Mouse (Mus musculus): ENCODE data around the gene Lbhd1. TPM values are rescaled to one million over a fixed set of nuclear protein-coding genes. Genes with fewer than 3 reads are reported as not detected.
"Not testable (repeated sequence)": the region's sequence is repeated elsewhere in the genome, so short reads cannot be mapped to it uniquely, and the experiment has no call there.

Lbhd1 gene
- polyA plus RNA-seq, 1 experiment = 0.01 TPM

GRCm38 (mm10) chr19:8888511-8889385 lies 5.2 kb downstream of the Lbhd1 start, which contains the start of the genes 1810009A15Rik and Gm49416:
Gene 1810009A15Rik (plus strand): TSS chr19:8888853.
Gene Gm49416 (plus strand): TSS chr19:8888926.
- no peak for TF ChIP-seq TAL1 (IDR thresholded peaks at IDR 0.05; ENCODE audit: low read length)
- TF ChIP-seq GATA1 (IDR thresholded peaks at IDR 0.05; ENCODE audit: low read length) = no peak
- peaks cover 20% of the 10 kb centered on the region for H3K36me3 ChIP-seq (ENCODE audit: control insufficient read depth)
- H3K4me3 ChIP-seq (replicated peaks) = peak within 1 kb of the TSS; percentile 72
- no peaks in the 10 kb centered on the region for H3K9me3 ChIP-seq (ENCODE audit: control insufficient read depth, low read length)
- peaks cover 63% of the 10 kb centered on the region for H3K4me1 ChIP-seq (ENCODE audit: control insufficient read depth)
- H3K27me3 ChIP-seq (ENCODE audit: control insufficient read depth) = no peaks in the 10 kb centered on the region

- peak within 1 kb of the TSS; percentile 85 for H3K4me3 ChIP-seq (replicated peaks)
- H3K36me3 ChIP-seq (ENCODE audit: control insufficient read depth) = peaks cover 53% of the 10 kb centered on the region
- H3K4me1 ChIP-seq (ENCODE audit: control insufficient read depth) = peaks cover 81% of the 10 kb centered on the region
- peaks cover 3% of the 10 kb centered on the region; the same call in 1 of the 2 replicates for H3K9me3 ChIP-seq (ENCODE audit: control insufficient read depth, low read length)
- TF ChIP-seq TAL1 (IDR thresholded peaks at IDR 0.05; ENCODE audit: low read length) = no peak
- no peak for TF ChIP-seq GATA1 (IDR thresholded peaks at IDR 0.05; ENCODE audit: low read length)
- no peaks in the 10 kb centered on the region for H3K27me3 ChIP-seq (ENCODE audit: control insufficient read depth)
Observed at GRCm38 (mm10) chr19:8892829-8893766, 9.6 kb downstream of the Lbhd1 start, which contains the start of gene Ints5. Gene Ints5 (plus strand): TSS chr19:8893005.

DNA sequence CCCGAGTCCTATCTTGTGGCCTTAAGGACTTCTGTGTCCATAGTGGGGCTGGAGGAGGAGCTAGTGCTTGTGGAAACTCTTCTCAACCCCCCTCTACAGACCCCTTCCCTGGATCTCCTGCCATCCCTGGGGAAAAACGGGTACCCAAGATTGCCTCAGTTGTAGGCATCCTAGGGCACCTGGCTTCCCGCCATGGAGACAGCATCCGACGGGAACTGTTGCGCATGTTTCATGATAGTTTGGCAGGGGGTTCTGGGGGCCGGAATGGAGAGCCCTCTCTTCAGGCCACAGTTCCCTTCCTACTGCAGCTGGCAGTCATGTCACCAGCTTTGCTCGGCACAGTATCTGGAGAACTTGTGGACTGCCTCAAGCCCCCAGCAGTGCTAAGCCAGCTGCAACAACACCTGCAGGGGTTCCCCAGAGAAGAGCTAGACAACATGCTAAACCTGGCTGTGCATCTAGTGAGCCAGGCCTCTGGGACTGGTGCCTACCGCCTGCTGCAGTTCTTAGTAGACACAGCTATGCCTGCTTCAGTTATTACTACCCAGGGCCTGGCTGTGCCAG lies 11.9 kb downstream of the Lbhd1 start:
- no peak overlapping the region for H3K4me3 ChIP-seq (replicated peaks)
- H3K4me1 ChIP-seq (ENCODE audit: control insufficient read depth) = peaks cover 84% of the 10 kb centered on the region
- H3K36me3 ChIP-seq (ENCODE audit: control insufficient read depth) = peaks cover 56% of the 10 kb centered on the region

GRCm38 (mm10) chr19:8896231-8896630 lies 12.7 kb downstream of the Lbhd1 start:
- Histone ChIP-seq H3K4me1 (ENCODE audit: control insufficient read depth) (peaks cover 81% of the 10 kb centered on the region), H3K36me3 (ENCODE audit: control insufficient read depth) (peaks cover 56% of the 10 kb centered on the region)
- H3K9me3 ChIP-seq (ENCODE audit: control insufficient read depth, low read length); H3K4me3 ChIP-seq (replicated peaks); H3K27me3 ChIP-seq (ENCODE audit: control insufficient read depth): not testable (repeated sequence)

More for the DNA sequence above, 11.9 kb downstream of the Lbhd1 start:
- Histone ChIP-seq H3K27me3 (ENCODE audit: control insufficient read depth) (no peaks in the 10 kb centered on the region), H3K9me3 (ENCODE audit: control insufficient read depth, low read length) (peaks cover 3% of the 10 kb centered on the region; the same call in 1 of the 2 replicates)
- no peak for TF ChIP-seq TAL1 (IDR thresholded peaks at IDR 0.05; ENCODE audit: low read length)
- no peak for TF ChIP-seq GATA1 (IDR thresholded peaks at IDR 0.05; ENCODE audit: low read length)

DNA sequence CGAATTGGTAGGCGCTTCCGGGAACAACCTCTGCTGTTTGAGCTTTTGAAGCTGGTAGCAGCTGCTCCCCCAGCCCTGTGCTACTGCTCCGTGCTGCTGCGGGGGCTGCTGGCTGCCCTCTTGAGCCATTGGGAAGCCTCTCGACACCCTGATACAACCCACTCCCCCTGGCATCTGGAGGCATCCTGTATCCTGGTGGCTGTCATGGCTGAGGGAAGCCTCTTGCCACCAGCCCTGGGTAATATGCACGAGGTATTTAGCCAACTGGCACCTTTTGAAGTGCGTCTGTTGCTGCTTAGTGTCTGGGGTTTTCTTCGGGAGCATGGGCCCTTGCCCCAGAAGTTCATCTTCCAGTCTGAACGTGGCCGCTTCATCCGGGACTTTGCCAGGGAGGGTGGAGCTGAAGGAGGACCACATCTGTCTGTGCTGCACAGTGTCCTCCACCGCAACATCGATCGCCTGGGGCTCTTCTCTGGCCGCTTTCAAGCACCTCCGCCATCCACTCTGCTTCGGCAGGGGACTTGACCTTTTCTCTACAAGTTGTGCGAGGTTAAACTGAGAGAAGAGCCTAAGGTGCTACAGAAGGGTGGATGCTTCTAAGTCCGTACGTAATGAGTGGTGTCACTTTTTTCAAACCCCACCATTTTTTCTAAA lies 13.8 kb downstream of the Lbhd1 start:
- Histone ChIP-seq H3K4me1 (ENCODE audit: control insufficient read depth) (peaks cover 74% of the 10 kb centered on the region), H3K4me3 (replicated peaks) (peak overlapping the region; percentile 70), H3K36me3 (ENCODE audit: control insufficient read depth) (peaks cover 61% of the 10 kb centered on the region)
- H3K9me3 ChIP-seq (ENCODE audit: control insufficient read depth, low read length); H3K27me3 ChIP-seq (ENCODE audit: control insufficient read depth): not testable (repeated sequence)

DNA sequence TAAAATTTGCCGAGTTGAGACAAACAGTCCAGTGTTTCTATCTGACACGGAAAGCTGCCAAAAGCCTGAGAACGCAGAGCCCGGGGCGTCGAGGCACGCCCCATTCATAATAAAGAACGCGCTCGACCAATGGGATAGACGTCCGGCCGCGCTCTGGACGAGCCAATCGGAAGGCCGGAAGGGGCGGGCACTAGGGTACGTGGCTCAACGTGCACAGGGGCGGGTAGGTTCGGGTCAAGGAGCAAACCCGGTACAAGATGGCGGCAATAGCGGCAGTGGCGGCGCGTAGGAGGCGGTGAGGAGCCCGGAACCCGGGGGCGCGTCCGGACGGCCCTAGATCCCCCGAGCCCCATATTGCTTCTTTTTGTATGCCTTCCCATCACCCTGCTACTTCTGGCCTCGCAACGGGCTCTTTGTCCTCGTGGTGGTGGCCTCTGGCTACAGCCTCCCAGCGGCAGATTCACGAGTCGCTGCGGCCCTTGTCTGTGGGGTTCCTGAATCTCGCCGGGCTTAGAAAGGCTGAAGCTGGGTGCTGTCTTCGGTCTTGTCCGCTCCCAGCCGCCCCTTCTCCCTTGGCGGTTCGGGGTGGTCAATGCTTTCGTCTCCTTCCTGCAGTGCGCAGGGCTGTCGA lies 14.4 kb downstream of the Lbhd1 start, which contains the start of gene Ganab:
Ganab (plus strand) TSS at position 207 of the 631 bp plus-strand sequence.
- Histone ChIP-seq H3K4me1 (ENCODE audit: control insufficient read depth) (peaks cover 70% of the 10 kb centered on the region), H3K4me3 (replicated peaks) (peak within 1 kb of the TSS; percentile 70), H3K9me3 (ENCODE audit: control insufficient read depth, low read length) (peaks cover 3% of the 10 kb centered on the region; the same call in 1 of the 2 replicates), H3K36me3 (ENCODE audit: control insufficient read depth) (peaks cover 68% of the 10 kb centered on the region), H3K27me3 (ENCODE audit: control insufficient read depth) (no peaks in the 10 kb centered on the region)
- TF ChIP-seq TAL1 (IDR thresholded peaks at IDR 0.05; ENCODE audit: low read length) = no peak
- no peak for TF ChIP-seq GATA1 (IDR thresholded peaks at IDR 0.05; ENCODE audit: low read length)

DNA sequence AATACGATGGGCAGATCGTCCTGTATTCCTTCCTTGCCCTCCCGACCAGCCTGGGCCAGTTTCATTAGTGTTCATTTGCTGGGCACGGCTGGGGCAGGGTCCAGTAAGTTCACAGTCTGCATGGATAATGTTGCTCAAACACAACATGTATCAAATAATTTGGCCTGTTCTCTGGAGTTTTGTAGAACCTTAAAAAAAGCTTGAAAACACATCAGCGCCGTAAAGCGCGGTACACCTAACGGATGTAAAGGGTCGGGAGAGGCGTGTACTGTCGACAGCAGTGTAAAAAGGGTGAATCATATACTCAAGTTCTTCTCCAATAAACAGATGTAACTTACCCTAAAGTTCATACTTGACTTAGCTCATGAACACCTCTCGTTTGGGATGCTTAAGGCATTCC lies 15.0 kb downstream of the Lbhd1 start:
- Histone ChIP-seq H3K4me3 (replicated peaks) (peak overlapping the region; percentile 70), H3K9me3 (ENCODE audit: control insufficient read depth, low read length) (peaks cover 3% of the 10 kb centered on the region; the same call in 1 of the 2 replicates), H3K36me3 (ENCODE audit: control insufficient read depth) (peaks cover 74% of the 10 kb centered on the region), H3K27me3 (ENCODE audit: control insufficient read depth) (no peaks in the 10 kb centered on the region), H3K4me1 (ENCODE audit: control insufficient read depth) (peaks cover 65% of the 10 kb centered on the region)
- TF ChIP-seq GATA1 (IDR thresholded peaks at IDR 0.05; ENCODE audit: low read length) = no peak
- no peak for TF ChIP-seq TAL1 (IDR thresholded peaks at IDR 0.05; ENCODE audit: low read length)

- Histone ChIP-seq H3K27me3 (ENCODE audit: control insufficient read depth) (no peaks in the 10 kb centered on the region), H3K4me3 (replicated peaks) (peak overlapping the region; percentile 70), H3K9me3 (ENCODE audit: control insufficient read depth, low read length) (peaks cover 3% of the 10 kb centered on the region; the same call in 1 of the 2 replicates), H3K4me1 (ENCODE audit: control insufficient read depth) (peaks cover 60% of the 10 kb centered on the region), H3K36me3 (ENCODE audit: control insufficient read depth) (peaks cover 78% of the 10 kb centered on the region)
- TF ChIP-seq GATA1 (IDR thresholded peaks at IDR 0.05; ENCODE audit: low read length) (no peak), TAL1 (IDR thresholded peaks at IDR 0.05; ENCODE audit: low read length) (no peak)
Observed at GRCm38 (mm10) chr19:8899079-8899478, 15.5 kb downstream of the Lbhd1 start.
